Mouse (Mus musculus) small intestine, adult 2 months (tissue): ENCODE data around the gene Aurkb.

Experiments
- CTCF ChIP-seq: fragments of 200-500 bp; IDR thresholded peaks from 2 replicates; pipeline ENCODE4 v1.5.1; 2012; ENCODE audit warnings: low read depth, mild to moderate bottlenecking, control low read depth, inconsistent platforms, low read length, moderate library complexity, mixed read lengths; ENCODE audit not compliant: insufficient replicate concordance, insufficient read length; ENCODE audit errors: extremely low read depth
- POLR2A ChIP-seq: fragments of 200-500 bp; IDR thresholded peaks from 2 replicates; pipeline ENCODE4 v1.6.1; 2012; ENCODE audit warnings: low read depth, mild to moderate bottlenecking, control low read depth, inconsistent platforms, low read length, moderate library complexity

GRCm38 (mm10) chr11:69080855-69081222 is 35.4 kb downstream of the Aurkb start:
- TF ChIP-seq POLR2A (no peak), CTCF (no peak)
